Mouse (Mus musculus): Measurements from ENCODE around the gene Gm7995. TPM values are rescaled to one million over a fixed set of nuclear protein-coding genes. Genes with fewer than 3 reads are reported as not detected.
"Not testable (repeated sequence)": the region's sequence is repeated elsewhere in the genome, so short reads cannot be mapped to it uniquely, and the experiment has no call there.

Gene Gm7995
- total RNA-seq (2014; rRNA removed) = not detected in 2 replicates
- polyA plus RNA-seq (2015; fragmentation: Nextera tagmentation; extraction: Ambion mirVana) = not detected in 2 replicates

DNA sequence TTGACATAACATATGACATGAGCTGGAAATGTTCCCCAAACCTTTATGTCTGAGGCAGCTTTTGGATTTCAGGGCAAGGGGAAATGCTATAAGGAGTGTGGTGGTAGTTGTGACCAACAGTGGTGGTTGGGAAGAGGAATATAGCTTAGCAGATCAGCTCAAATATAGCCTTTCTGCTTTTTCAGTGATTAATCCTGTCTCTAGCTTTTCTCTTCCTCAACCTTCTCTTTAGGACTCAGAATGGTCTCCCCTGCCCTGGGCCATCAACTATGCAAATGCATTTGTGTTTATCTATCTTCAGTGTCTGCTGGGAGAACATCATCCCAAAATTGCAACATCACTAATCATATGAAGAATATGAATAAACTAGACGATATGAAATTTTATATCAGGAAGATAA lies at the start of gene Gm7995:
Gene Gm7995 (plus strand): TSS at position 301 of the 400 bp plus-strand sequence.
- H3K4me3 ChIP-seq (ENCODE audit: low read length); H3K4me1 ChIP-seq (ENCODE audit: insufficient read depth, low read length); H3K9ac ChIP-seq (replicated peaks; ENCODE audit: low read length); ATAC-seq; H3K27me3 ChIP-seq (ENCODE audit: insufficient read depth, low read length); H3K27ac ChIP-seq; DNase-seq (ENCODE audit: low spot score); H3K36me3 ChIP-seq (ENCODE audit: insufficient read depth, low read length); H3K4me2 ChIP-seq (ENCODE audit: low read depth, low read length); H3K9me3 ChIP-seq (ENCODE audit: low read length): not testable (repeated sequence)
- no CpG with 5 or more reads among the region's 1 CpGs for WGBS

DNA sequence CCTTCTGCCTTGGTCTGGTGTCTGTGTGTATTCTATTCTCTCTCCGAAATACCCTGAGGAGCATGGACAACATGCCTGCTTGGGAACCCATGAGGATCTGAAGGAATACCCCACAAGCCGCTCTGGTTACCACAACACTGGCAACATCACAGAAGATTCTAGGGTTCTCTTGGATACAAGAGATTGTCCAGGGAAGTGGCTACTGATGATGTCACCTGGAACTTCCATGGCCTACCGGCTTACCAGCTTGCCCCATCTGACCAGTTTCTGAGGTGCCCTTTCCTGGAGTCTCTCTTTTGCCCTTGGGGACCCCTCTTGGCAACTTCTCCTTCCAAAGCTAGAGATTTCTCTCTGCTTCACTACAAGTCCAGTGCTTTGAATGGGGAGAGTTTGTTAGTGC lies 12.8 kb upstream of the Gm7995 start, which contains the start of gene Gm9611:
Gene Gm9611 (minus strand): TSS at position 101 of the 400 bp plus-strand sequence.
- H3K9me3 ChIP-seq (ENCODE audit: low read length); H3K27me3 ChIP-seq (ENCODE audit: insufficient read depth, low read length); DNase-seq (ENCODE audit: low spot score); H3K4me1 ChIP-seq (ENCODE audit: insufficient read depth, low read length); H3K9ac ChIP-seq (replicated peaks; ENCODE audit: low read length); ATAC-seq; H3K36me3 ChIP-seq (ENCODE audit: insufficient read depth, low read length); H3K27ac ChIP-seq; H3K4me2 ChIP-seq (ENCODE audit: low read depth, low read length); H3K4me3 ChIP-seq (ENCODE audit: low read length): not testable (repeated sequence)
- no CpG with 5 or more reads among the region's 3 CpGs for WGBS

Small RNA genes lying within 50 kb of the gene (microRNA-seq; reads per million reads assigned to microRNA genes)
- gene Gm25208 (0 reads per million in 2 experiments), gene Gm25892 (0 reads per million in 2 experiments)

Other genes starting within 250 kb of the Gm7995 start
- 0.21 TPM in 1 of 2 replicates, not detected in the other for gene Gm7951, start 192.8 kb upstream of the Gm7995 start, total RNA-seq (2014; rRNA removed)
- gene Gm7951, start 192.8 kb upstream of the Gm7995 start, polyA plus RNA-seq (2015; fragmentation: Nextera tagmentation; extraction: Ambion mirVana) = not detected in 2 replicates
- not detected in 2 replicates for gene Gm17027, start 147.6 kb upstream of the Gm7995 start, total RNA-seq (2014; rRNA removed)
- gene Gm17027, start 147.6 kb upstream of the Gm7995 start, polyA plus RNA-seq (2015; fragmentation: Nextera tagmentation; extraction: Ambion mirVana) = not detected in 2 replicates
- gene Gm3573, start 119.4 kb upstream of the Gm7995 start, total RNA-seq (2014; rRNA removed) = not detected in 2 replicates
- not detected in 2 replicates for gene Gm3573, start 119.4 kb upstream of the Gm7995 start, polyA plus RNA-seq (2015; fragmentation: Nextera tagmentation; extraction: Ambion mirVana)
- not detected in 2 replicates for gene Gm17026, start 50.2 kb upstream of the Gm7995 start, total RNA-seq (2014; rRNA removed)
- not detected in 2 replicates for gene Gm17026, start 50.2 kb upstream of the Gm7995 start, polyA plus RNA-seq (2015; fragmentation: Nextera tagmentation; extraction: Ambion mirVana)
- gene Gm9611, start 12.9 kb upstream of the Gm7995 start, total RNA-seq (2014; rRNA removed) = not detected in 2 replicates
- not detected in 2 replicates for gene Gm9611, start 12.9 kb upstream of the Gm7995 start, polyA plus RNA-seq (2015; fragmentation: Nextera tagmentation; extraction: Ambion mirVana)
- not detected in 2 replicates for gene Gm8005, start 129.5 kb downstream of the Gm7995 start, total RNA-seq (2014; rRNA removed)
- gene Gm8005, start 129.5 kb downstream of the Gm7995 start, polyA plus RNA-seq (2015; fragmentation: Nextera tagmentation; extraction: Ambion mirVana) = not detected in 2 replicates
- gene Gm8011, start 153.7 kb downstream of the Gm7995 start, total RNA-seq (2014; rRNA removed) = not detected in 2 replicates
- not detected in 2 replicates for gene Gm8011, start 153.7 kb downstream of the Gm7995 start, polyA plus RNA-seq (2015; fragmentation: Nextera tagmentation; extraction: Ambion mirVana)
- gene Gm8020, start 192.1 kb downstream of the Gm7995 start, total RNA-seq (2014; rRNA removed) = not detected in 2 replicates
- not detected in 2 replicates for gene Gm8020, start 192.1 kb downstream of the Gm7995 start, polyA plus RNA-seq (2015; fragmentation: Nextera tagmentation; extraction: Ambion mirVana)
- gene Gm8024, start 214.1 kb downstream of the Gm7995 start, total RNA-seq (2014; rRNA removed) = 0.21 TPM in 1 of 2 replicates, not detected in the other
- not detected in 2 replicates for gene Gm8024, start 214.1 kb downstream of the Gm7995 start, polyA plus RNA-seq (2015; fragmentation: Nextera tagmentation; extraction: Ambion mirVana)

Measured in hindbrain, postnatal 0 days (tissue).